Comparison of ENCODE assay signal across 8 mouse cellular contexts in the genomic region with DNA sequence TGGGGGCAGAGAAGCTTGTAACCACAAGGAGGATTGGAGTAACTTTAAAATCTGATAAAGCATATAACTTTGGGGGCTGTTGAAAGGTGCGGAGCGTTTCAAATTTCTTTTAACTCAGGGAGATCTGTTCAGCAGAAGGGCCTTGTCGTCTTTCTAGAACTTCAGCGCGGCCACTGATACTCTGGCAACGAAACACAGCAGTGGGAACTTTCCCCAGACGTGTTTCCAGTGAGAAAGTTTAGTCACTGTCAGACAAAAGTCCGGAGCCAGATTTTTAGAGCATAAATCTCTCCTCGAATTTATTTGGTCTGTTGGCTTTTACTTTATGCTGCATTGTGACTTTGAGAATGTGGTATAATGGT.
DNase-seq lines count a peak whose midpoint lies in the region; ATAC-seq lines count a peak whose summit lies in the region.

No protein-coding gene starts in this region.

- peak overlapping the region; percentile 45 for H3K9ac ChIP-seq in heart, embryonic 16.5 days (ENCODE audit: low read length)
- no peak overlapping the region for H3K9ac ChIP-seq in liver, embryonic 13.5 days

- DNase-seq in heart, embryonic 10.5 days (ENCODE audit: low spot score), result no peak
- DNase-seq in heart, postnatal 25 days (ENCODE audit: low spot score), result no peak
- peak; percentile 2 to 15 for DNase-seq in adrenal gland, postnatal 36 days
- DNase-seq in liver, embryonic 13.5 days, result no peak
- DNase-seq in right cerebral cortex, postnatal 4 days, result no peak
- DNase-seq in adipocyte (ENCODE audit: low spot score), result no peak
- DNase-seq in embryo, embryonic 9.5 days (ENCODE audit: extremely low spot score), result no peak

- 0 out of 2 replicates have a peak overlapping the region, but pooled peaks have one; percentile 62 for H3K27ac ChIP-seq in heart, embryonic 10.5 days
- H3K27ac ChIP-seq in heart, embryonic 16.5 days (ENCODE audit: low read length), result no peak overlapping the region
- H3K27ac ChIP-seq in liver, embryonic 13.5 days, result no peak overlapping the region

- peak overlapping the region; percentile 56 for H3K4me3 ChIP-seq in heart, embryonic 10.5 days
- H3K4me3 ChIP-seq in heart, embryonic 16.5 days (ENCODE audit: low read length), result peak overlapping the region; percentile 42
- no peak overlapping the region for H3K4me3 ChIP-seq in liver, embryonic 13.5 days (replicated peaks)

- H3K36me3 ChIP-seq in heart, embryonic 10.5 days, result no peaks in the 10 kb centered on the region
- H3K36me3 ChIP-seq in heart, embryonic 16.5 days (ENCODE audit: control insufficient read depth, insufficient read depth), result no peaks in the 10 kb centered on the region
- no peaks in the 10 kb centered on the region for H3K36me3 ChIP-seq in liver, embryonic 13.5 days

- H3K4me1 ChIP-seq in heart, embryonic 10.5 days, result no peaks in the 10 kb centered on the region; the same call in 1 of the 2 replicates
- H3K4me1 ChIP-seq in heart, embryonic 16.5 days (ENCODE audit: control insufficient read depth, insufficient read depth, low read length), result 0 out of 2 replicates have a peak, but pooled peaks cover 3% of the 10 kb centered on the region
- H3K4me1 ChIP-seq in liver, embryonic 13.5 days (replicated peaks), result no peaks in the 10 kb centered on the region

- H3K27me3 ChIP-seq in heart, embryonic 10.5 days (ENCODE audit: insufficient read depth, poor library complexity, severe bottlenecking), result no peaks in the 10 kb centered on the region
- no peaks in the 10 kb centered on the region for H3K27me3 ChIP-seq in heart, embryonic 16.5 days (ENCODE audit: control insufficient read depth, insufficient read depth, low read length)
- H3K27me3 ChIP-seq in liver, embryonic 13.5 days, result no peaks in the 10 kb centered on the region

- peak overlapping the region; percentile 64 for H3K4me2 ChIP-seq in heart, embryonic 16.5 days (ENCODE audit: low read depth, low read length)
- peak overlapping the region; percentile 17; the same call in 1 of the 2 replicates for H3K4me2 ChIP-seq in liver, embryonic 13.5 days

- no peak for ATAC-seq in heart, embryonic 16.5 days (replicated peaks; ENCODE audit: extremely low read depth, insufficient read depth, low FRiP score)
- no peak for ATAC-seq in liver, embryonic 13.5 days (ENCODE audit: low read depth)

- H3K9me3 ChIP-seq in heart, embryonic 10.5 days, result no peaks in the 10 kb centered on the region
- no peaks in the 10 kb centered on the region for H3K9me3 ChIP-seq in heart, embryonic 16.5 days (replicated peaks; ENCODE audit: control insufficient read depth, low read length)
- H3K9me3 ChIP-seq in liver, embryonic 13.5 days (replicated peaks), result no peaks in the 10 kb centered on the region

- 14% methylated on average over 9 of the region's 9 CpGs for WGBS in heart, embryonic 10.5 days
- WGBS in heart, embryonic 16.5 days, result 13% methylated on average over 9 of the region's 9 CpGs
- WGBS in liver, embryonic 13.5 days (ENCODE audit: insufficient replicate concordance), result 17% methylated on average over 9 of the region's 9 CpGs

- intact Hi-C loops in heart, postnatal 25 days (cut with DNase I), result no loop called here

Comparison
In these comparisons a context has a peak if more than half of its experiments do, and no peak if none do; other contexts are left out.
1. DNase-seq: peak in adrenal gland, postnatal 36 days (2 of 2); none in heart, embryonic 10.5 days (single experiment), heart, postnatal 25 days (single experiment), liver, embryonic 13.5 days (single experiment), right cerebral cortex, postnatal 4 days (single experiment), adipocyte (single experiment) and embryo, embryonic 9.5 days (single experiment).